Mouse (Mus musculus): ENCODE measurements at regions not wholly inside any gene's neighbourhood (a gene's known extent, or its start where the extent isn't known, plus 50 kb on each side); places are given as distances from the start of the nearest gene placed in this dataset.

GRCm38 (mm10) chr1:110194481-110194880 is 212.2 kb downstream of the Cdh7 start:
- no peak for DNase-seq

- peak; percentile 2 for DNase-seq
These were observed 233.7 kb downstream of the Cdh7 start for GRCm38 (mm10) chr1:110215956-110216355.

GRCm38 (mm10) chr1:110246218-110246617 is 264.0 kb downstream of the Cdh7 start:
- DNase-seq = no peak

Data from cerebellum, adult 9-11 months (tissue).